Mouse (Mus musculus): ENCODE data around the gene Itih5.

Gene Itih5

GRCm38 (mm10) chr2:10260109-10260508 lies 106.7 kb downstream of the Itih5 start:
- H3K27me3 ChIP-seq (ENCODE audit: control insufficient read depth, insufficient read depth, low read length, poor library complexity, severe bottlenecking), result no peaks in the 10 kb centered on the region

GRCm38 (mm10) chr2:10261337-10261736 lies 108.0 kb downstream of the Itih5 start:
- DNase-seq (ENCODE audit: low read depth, low spot score), result no peak
- no peaks in the 10 kb centered on the region for H3K36me3 ChIP-seq (ENCODE audit: control insufficient read depth, insufficient read depth, low read length, poor library complexity, severe bottlenecking)
- no peaks in the 10 kb centered on the region for H3K27me3 ChIP-seq (ENCODE audit: control insufficient read depth, insufficient read depth, low read length, poor library complexity, severe bottlenecking)

More at GRCm38 (mm10) chr2:10260109-10260508, 106.7 kb downstream of the Itih5 start:
- H3K36me3 ChIP-seq (ENCODE audit: control insufficient read depth, insufficient read depth, low read length, poor library complexity, severe bottlenecking), result no peaks in the 10 kb centered on the region
- no peak for DNase-seq (ENCODE audit: low read depth, low spot score)

- DNase-seq (ENCODE audit: low read depth, low spot score), result no peak
- Histone ChIP-seq H3K36me3 (ENCODE audit: control insufficient read depth, insufficient read depth, low read length, poor library complexity, severe bottlenecking) (no peaks in the 10 kb centered on the region), H3K27me3 (ENCODE audit: control insufficient read depth, insufficient read depth, low read length, poor library complexity, severe bottlenecking) (no peaks in the 10 kb centered on the region)
These were observed 109.4 kb downstream of the Itih5 start for GRCm38 (mm10) chr2:10262722-10263121.

GRCm38 (mm10) chr2:10263909-10264489 lies 110.6 kb downstream of the Itih5 start:
- H3K27me3 ChIP-seq (ENCODE audit: control insufficient read depth, insufficient read depth, low read length, poor library complexity, severe bottlenecking), result no peaks in the 10 kb centered on the region
- DNase-seq (ENCODE audit: low read depth, low spot score), result no peak
- no peaks in the 10 kb centered on the region for H3K36me3 ChIP-seq (ENCODE audit: control insufficient read depth, insufficient read depth, low read length, poor library complexity, severe bottlenecking)

GRCm38 (mm10) chr2:10265881-10266280 lies 112.5 kb downstream of the Itih5 start:
- Histone ChIP-seq H3K27me3 (ENCODE audit: control insufficient read depth, insufficient read depth, low read length, poor library complexity, severe bottlenecking) (no peaks in the 10 kb centered on the region), H3K36me3 (ENCODE audit: control insufficient read depth, insufficient read depth, low read length, poor library complexity, severe bottlenecking) (no peaks in the 10 kb centered on the region)
- DNase-seq (ENCODE audit: low read depth, low spot score), result no peak

- Histone ChIP-seq H3K27me3 (ENCODE audit: control insufficient read depth, insufficient read depth, low read length, poor library complexity, severe bottlenecking) (no peaks in the 10 kb centered on the region), H3K36me3 (ENCODE audit: control insufficient read depth, insufficient read depth, low read length, poor library complexity, severe bottlenecking) (no peaks in the 10 kb centered on the region)
- DNase-seq (ENCODE audit: low read depth, low spot score), result no peak
These were observed 119.3 kb downstream of the Itih5 start for GRCm38 (mm10) chr2:10272604-10273115.

- Histone ChIP-seq H3K36me3 (ENCODE audit: control insufficient read depth, insufficient read depth, low read length, poor library complexity, severe bottlenecking) (no peaks in the 10 kb centered on the region), H3K27me3 (ENCODE audit: control insufficient read depth, insufficient read depth, low read length, poor library complexity, severe bottlenecking) (no peaks in the 10 kb centered on the region)
- DNase-seq (ENCODE audit: low read depth, low spot score), result no peak
These were observed 120.2 kb downstream of the Itih5 start for GRCm38 (mm10) chr2:10273541-10274050.

- H3K27me3 ChIP-seq (ENCODE audit: control insufficient read depth, insufficient read depth, low read length, poor library complexity, severe bottlenecking), result no peaks in the 10 kb centered on the region
- H3K36me3 ChIP-seq (ENCODE audit: control insufficient read depth, insufficient read depth, low read length, poor library complexity, severe bottlenecking), result no peaks in the 10 kb centered on the region
- peak; percentile 14 for DNase-seq (ENCODE audit: low read depth, low spot score)
These were observed 122.8 kb downstream of the Itih5 start for GRCm38 (mm10) chr2:10276194-10276593.

- H3K27me3 ChIP-seq (ENCODE audit: control insufficient read depth, insufficient read depth, low read length, poor library complexity, severe bottlenecking), result no peaks in the 10 kb centered on the region
- H3K36me3 ChIP-seq (ENCODE audit: control insufficient read depth, insufficient read depth, low read length, poor library complexity, severe bottlenecking), result no peaks in the 10 kb centered on the region
- no peak for DNase-seq (ENCODE audit: low read depth, low spot score)
These were observed 130.3 kb downstream of the Itih5 start for GRCm38 (mm10) chr2:10283686-10284085.

- peak; percentile 18 for DNase-seq (ENCODE audit: low read depth, low spot score)
- Histone ChIP-seq H3K27me3 (ENCODE audit: control insufficient read depth, insufficient read depth, low read length, poor library complexity, severe bottlenecking) (no peaks in the 10 kb centered on the region), H3K36me3 (ENCODE audit: control insufficient read depth, insufficient read depth, low read length, poor library complexity, severe bottlenecking) (no peaks in the 10 kb centered on the region)
These were observed 131.4 kb downstream of the Itih5 start for GRCm38 (mm10) chr2:10284636-10285270.

- H3K36me3 ChIP-seq (ENCODE audit: control insufficient read depth, insufficient read depth, low read length, poor library complexity, severe bottlenecking), result no peaks in the 10 kb centered on the region
- H3K27me3 ChIP-seq (ENCODE audit: control insufficient read depth, insufficient read depth, low read length, poor library complexity, severe bottlenecking), result no peaks in the 10 kb centered on the region
- no peak for DNase-seq (ENCODE audit: low read depth, low spot score)
These were observed 132.6 kb downstream of the Itih5 start for GRCm38 (mm10) chr2:10285975-10286374.

GRCm38 (mm10) chr2:10288142-10288831 lies 134.9 kb downstream of the Itih5 start:
- peak; percentile 87 for DNase-seq (ENCODE audit: low read depth, low spot score)
- no peaks in the 10 kb centered on the region for H3K36me3 ChIP-seq (ENCODE audit: control insufficient read depth, insufficient read depth, low read length, poor library complexity, severe bottlenecking)
- H3K27me3 ChIP-seq (ENCODE audit: control insufficient read depth, insufficient read depth, low read length, poor library complexity, severe bottlenecking), result no peaks in the 10 kb centered on the region

- no peaks in the 10 kb centered on the region for H3K27me3 ChIP-seq (ENCODE audit: control insufficient read depth, insufficient read depth, low read length, poor library complexity, severe bottlenecking)
- H3K36me3 ChIP-seq (ENCODE audit: control insufficient read depth, insufficient read depth, low read length, poor library complexity, severe bottlenecking), result no peaks in the 10 kb centered on the region
- DNase-seq (ENCODE audit: low read depth, low spot score), result peak; percentile 3
These were observed 135.5 kb downstream of the Itih5 start for GRCm38 (mm10) chr2:10288881-10289280.

- H3K36me3 ChIP-seq (ENCODE audit: control insufficient read depth, insufficient read depth, low read length, poor library complexity, severe bottlenecking), result no peaks in the 10 kb centered on the region
- DNase-seq (ENCODE audit: low read depth, low spot score), result no peak
- no peaks in the 10 kb centered on the region for H3K27me3 ChIP-seq (ENCODE audit: control insufficient read depth, insufficient read depth, low read length, poor library complexity, severe bottlenecking)
These were observed 136.7 kb downstream of the Itih5 start for GRCm38 (mm10) chr2:10290115-10290514.

Data from splenic B cell, adult 2 months (primary cell).